Mouse (Mus musculus): ENCODE results near the gene Zmynd19. TPM values are rescaled to one million over a fixed set of nuclear protein-coding genes. Genes with fewer than 3 reads are reported as not detected.

Gene Zmynd19
- polyA plus RNA-seq, 1 experiment from 2014 or later, result 20.8 TPM

DNA sequence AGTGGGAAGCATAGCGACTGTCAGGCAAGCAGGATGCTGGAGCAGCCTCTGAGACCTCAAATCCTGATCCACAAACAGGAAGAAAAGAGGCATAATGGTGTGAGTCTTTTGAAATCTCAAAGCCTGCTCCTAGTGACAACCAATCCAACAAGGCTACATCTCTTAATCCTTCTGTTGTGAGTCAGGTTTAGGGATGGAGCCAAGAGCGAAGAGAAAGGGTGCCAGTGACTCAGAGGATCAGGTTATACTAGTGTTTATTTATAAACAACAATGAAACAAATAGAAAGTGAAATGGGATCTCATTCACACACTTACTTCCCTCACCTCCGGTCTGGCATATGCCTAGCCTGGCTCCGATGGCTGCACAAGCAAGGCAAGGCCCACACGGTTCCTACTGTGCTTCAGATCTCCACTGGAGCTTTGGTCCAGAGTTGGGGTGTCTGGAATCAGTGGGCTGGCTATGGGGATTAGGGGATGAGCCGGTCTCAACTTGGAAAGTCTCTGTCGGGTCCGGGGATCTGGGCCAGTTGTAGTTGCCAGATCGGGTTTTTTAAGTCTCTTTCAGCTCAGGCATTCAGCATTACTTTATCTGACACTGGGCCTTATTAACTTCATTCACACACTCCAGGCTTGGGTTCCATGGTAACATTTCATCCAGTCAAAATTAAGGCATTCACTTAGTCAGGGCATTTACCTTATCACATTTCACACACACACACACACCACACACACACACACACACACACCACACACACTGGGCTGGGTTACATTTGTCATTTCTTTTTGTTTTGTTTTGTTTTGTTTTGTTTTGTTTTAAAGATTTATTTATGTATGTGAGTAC is 54.6 kb downstream of the Zmynd19 start:
- no peak for DNase-seq (ENCODE audit: low spot score)
- Histone ChIP-seq H3K27me3 (ENCODE audit: insufficient read depth, poor library complexity, severe bottlenecking) (no peaks in the 10 kb centered on the region), H3K36me3 (peaks cover 4% of the 10 kb centered on the region), H3K4me1 (no peaks in the 10 kb centered on the region), H3K4me3 (no peak overlapping the region), H3K9me3 (no peaks in the 10 kb centered on the region), H3K27ac (no peak overlapping the region)
- 81% methylated on average over 9 of the region's 9 CpGs for WGBS

DNA sequence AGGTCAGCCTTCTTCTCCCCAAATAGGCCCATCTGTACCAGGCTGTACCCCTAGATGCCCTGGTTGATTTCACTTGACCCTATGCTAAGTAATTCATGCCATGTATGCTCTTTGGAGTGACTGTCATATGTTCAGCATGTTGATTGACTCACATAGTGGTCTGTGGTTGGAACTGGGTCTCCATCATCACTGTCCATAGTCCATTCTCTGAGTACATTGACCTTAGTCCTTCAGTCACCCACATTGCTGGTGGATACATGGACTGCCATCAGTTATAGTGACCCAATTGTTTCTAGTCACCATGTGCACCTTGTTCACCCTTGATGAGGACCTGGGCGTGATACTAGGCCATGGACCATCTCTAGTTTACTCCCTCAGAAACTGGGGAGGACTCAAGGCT is 57.2 kb downstream of the Zmynd19 start:
- Histone ChIP-seq H3K4me3 (no peak overlapping the region), H3K27me3 (ENCODE audit: insufficient read depth, poor library complexity, severe bottlenecking) (no peaks in the 10 kb centered on the region), H3K4me1 (no peaks in the 10 kb centered on the region), H3K36me3 (peaks cover 4% of the 10 kb centered on the region), H3K27ac (no peak overlapping the region), H3K9me3 (no peaks in the 10 kb centered on the region)
- DNase-seq (ENCODE audit: low spot score), result no peak
- WGBS, result 83% methylated on average over 1 of the region's 1 CpGs

GRCm38 (mm10) chr2:25008250-25008649 is 58.7 kb downstream of the Zmynd19 start:
- Histone ChIP-seq H3K4me3 (no peak overlapping the region), H3K27ac (no peak overlapping the region), H3K36me3 (peaks cover under 1% of the 10 kb centered on the region; the same call in 1 of the 2 replicates), H3K27me3 (ENCODE audit: insufficient read depth, poor library complexity, severe bottlenecking) (no peaks in the 10 kb centered on the region), H3K4me1 (no peaks in the 10 kb centered on the region), H3K9me3 (no peaks in the 10 kb centered on the region)
- DNase-seq (ENCODE audit: low spot score), result no peak

Small RNA genes within 50 kb of the gene (microRNA-seq; reads per million reads assigned to microRNA genes)
- gene Gm22875, result not detected

Other genes starting within 250 kb of the Zmynd19 start
- 0.21 and 0.57 TPM in 2 replicates for gene Cacna1b, start 186.6 kb upstream of the Zmynd19 start, polyA plus RNA-seq (2016; fragmentation: Nextera tagmentation; extraction: Ambion mirVana)
- 73.0 and 85.4 TPM in 2 replicates for gene Ehmt1, start 30.2 kb upstream of the Zmynd19 start, polyA plus RNA-seq (2016; fragmentation: Nextera tagmentation; extraction: Ambion mirVana)
- gene Arrdc1, start 14.5 kb upstream of the Zmynd19 start, polyA plus RNA-seq (2016; fragmentation: Nextera tagmentation; extraction: Ambion mirVana), result 15.3 and 19.5 TPM in 2 replicates
- 20.1 and 27.6 TPM in 2 replicates for gene Dph7, start 12.6 kb downstream of the Zmynd19 start, polyA plus RNA-seq (2016; fragmentation: Nextera tagmentation; extraction: Ambion mirVana)
- gene Mrpl41, start 25.3 kb downstream of the Zmynd19 start, polyA plus RNA-seq (2016; fragmentation: Nextera tagmentation; extraction: Ambion mirVana), result 126 and 132 TPM in 2 replicates
- gene Pnpla7, start 26.2 kb downstream of the Zmynd19 start, polyA plus RNA-seq (2016; fragmentation: Nextera tagmentation; extraction: Ambion mirVana), result 7.9 and 9.3 TPM in 2 replicates
- gene Nsmf, start 104.6 kb downstream of the Zmynd19 start, polyA plus RNA-seq (2016; fragmentation: Nextera tagmentation; extraction: Ambion mirVana), result 52.2 and 53.2 TPM in 2 replicates
- 0.13 TPM in 1 of 2 replicates, not detected in the other for gene Entpd8, start 130.5 kb downstream of the Zmynd19 start, polyA plus RNA-seq (2016; fragmentation: Nextera tagmentation; extraction: Ambion mirVana)
- gene Noxa1, start 145.4 kb downstream of the Zmynd19 start, polyA plus RNA-seq (2016; fragmentation: Nextera tagmentation; extraction: Ambion mirVana), result 0.14 TPM in 1 of 2 replicates, not detected in the other
- gene Nrarp, start 231.0 kb downstream of the Zmynd19 start, polyA plus RNA-seq (2016; fragmentation: Nextera tagmentation; extraction: Ambion mirVana), result 5.7 and 5.9 TPM in 2 replicates
- 7.7 and 8.4 TPM in 2 replicates for gene Tor4a, start 247.1 kb downstream of the Zmynd19 start, polyA plus RNA-seq (2016; fragmentation: Nextera tagmentation; extraction: Ambion mirVana)

All from heart, embryonic 10.5 days (tissue).